Mouse (Mus musculus) MEL-GATA-1-ER (cell line): ENCODE data around the gene Pcnx2.

ENCODE experiments used
- DNase-seq: peaks from one replicate; pipeline ENCODE4 v3.0.0-alpha.2; 2012; ENCODE audit warnings: low read depth; ENCODE audit errors: extremely low read depth

The Pcnx2 gene

GRCm38 (mm10) chr8:125898899-125899298 lies 782 bp upstream of the Pcnx2 start:
- no peak for DNase-seq

GRCm38 (mm10) chr8:125897388-125897787 lies 729 bp downstream of the Pcnx2 start:
- no peak for DNase-seq

DNA sequence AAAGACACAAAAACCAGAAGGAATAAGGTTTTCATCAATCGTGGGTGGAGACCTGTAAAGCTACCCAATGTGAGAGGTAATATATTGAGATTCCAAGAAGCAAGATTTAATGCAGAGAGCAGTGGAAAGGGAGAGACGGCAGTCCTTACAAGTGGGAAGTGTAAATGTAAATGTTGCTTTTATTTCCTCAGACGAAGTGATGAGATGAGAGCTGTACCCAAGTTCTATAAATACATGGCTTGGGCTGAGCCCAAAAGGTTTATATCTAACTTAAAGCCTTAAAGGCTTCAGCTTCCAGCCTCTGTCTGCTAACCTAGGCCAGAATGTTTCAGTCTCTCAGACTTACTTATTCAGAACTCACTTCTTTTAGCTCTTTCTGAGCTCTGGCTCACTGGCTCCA lies 8.2 kb downstream of the Pcnx2 start:
- DNase-seq = no peak

DNA sequence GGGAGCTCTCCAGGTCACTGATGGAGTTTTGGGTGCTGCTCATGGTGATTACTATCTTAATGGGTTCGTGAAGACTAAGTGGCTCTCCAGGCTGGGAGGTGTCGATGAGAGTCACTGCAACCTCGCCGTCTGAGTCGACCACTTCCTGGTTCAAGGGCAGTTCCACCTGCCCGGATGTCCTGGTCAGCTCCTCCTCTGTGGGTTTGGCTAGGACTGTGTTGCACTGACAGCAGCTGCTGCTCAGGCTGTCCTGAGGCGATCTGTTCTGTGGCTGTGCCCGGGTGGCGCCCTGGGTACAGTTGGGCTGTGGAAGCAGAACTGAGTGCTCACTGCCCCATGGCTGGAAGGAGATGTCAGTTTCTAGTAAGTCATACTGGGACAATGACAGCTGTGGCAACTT lies 10.6 kb downstream of the Pcnx2 start:
- DNase-seq = no peak

DNA sequence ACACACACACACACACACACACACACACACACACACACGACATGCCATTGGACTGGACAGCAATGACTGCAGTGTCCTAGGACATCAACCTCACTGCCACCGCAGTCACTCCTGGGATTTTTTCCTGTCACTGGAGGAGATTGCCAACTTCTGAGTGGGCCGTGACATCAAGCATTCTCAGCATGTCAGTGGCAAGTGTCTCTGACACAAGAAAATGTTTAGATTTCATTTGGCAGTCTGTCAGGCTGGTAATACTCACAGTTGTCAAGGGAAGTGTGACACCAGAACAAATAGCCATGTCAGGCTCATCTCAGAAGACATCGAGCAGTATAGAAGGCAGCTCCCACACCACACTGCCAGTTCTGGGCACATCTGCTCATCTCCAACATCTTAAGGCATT lies 17.7 kb downstream of the Pcnx2 start:
- no peak for DNase-seq

DNA sequence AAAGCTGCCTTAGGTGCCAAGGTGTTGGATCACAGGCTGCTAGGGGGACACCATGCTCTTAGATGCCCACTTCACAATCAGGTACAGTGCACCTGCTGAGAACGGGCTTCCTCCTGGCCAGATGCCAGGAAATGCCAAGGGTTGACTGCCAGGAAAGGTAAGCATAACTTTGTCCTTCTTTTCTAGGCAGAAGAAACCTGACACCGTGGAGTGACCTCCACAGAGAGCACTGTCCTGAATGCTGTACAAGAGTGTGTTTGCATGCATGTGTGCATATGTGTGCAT lies 24.9 kb downstream of the Pcnx2 start:
- DNase-seq = no peak

GRCm38 (mm10) chr8:125872501-125873249 lies 25.4 kb downstream of the Pcnx2 start:
- DNase-seq = no peak

GRCm38 (mm10) chr8:125870821-125871321 lies 27.2 kb downstream of the Pcnx2 start:
- peak; percentile 67 for DNase-seq

GRCm38 (mm10) chr8:125870179-125870702 lies 27.9 kb downstream of the Pcnx2 start:
- DNase-seq = peak; percentile 28

- peak; percentile 82 for DNase-seq
Measured at GRCm38 (mm10) chr8:125869739-125870138, 28.4 kb downstream of the Pcnx2 start.

DNA sequence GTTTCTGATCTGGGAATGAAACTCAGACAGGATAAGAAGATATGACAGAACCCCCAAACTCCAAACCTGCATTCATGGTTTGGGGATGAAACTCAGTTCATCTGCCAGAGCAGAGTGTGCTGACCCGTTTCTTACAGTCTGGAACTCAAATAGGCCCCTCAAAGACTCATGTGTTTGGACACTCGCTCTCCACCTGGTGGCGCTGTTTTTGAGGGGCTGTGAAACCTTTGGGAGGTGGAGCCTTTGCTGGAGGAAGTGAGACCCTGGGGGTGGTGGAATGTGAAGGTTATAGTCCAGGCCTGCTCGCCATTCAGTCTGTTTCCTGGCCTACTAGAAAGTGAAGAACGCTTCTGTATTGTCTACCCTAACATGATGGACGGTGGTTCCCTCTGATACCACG lies 29.6 kb downstream of the Pcnx2 start:
- peak; percentile 35 for DNase-seq

GRCm38 (mm10) chr8:125866125-125866524 lies 32.0 kb downstream of the Pcnx2 start:
- DNase-seq = no peak

DNA sequence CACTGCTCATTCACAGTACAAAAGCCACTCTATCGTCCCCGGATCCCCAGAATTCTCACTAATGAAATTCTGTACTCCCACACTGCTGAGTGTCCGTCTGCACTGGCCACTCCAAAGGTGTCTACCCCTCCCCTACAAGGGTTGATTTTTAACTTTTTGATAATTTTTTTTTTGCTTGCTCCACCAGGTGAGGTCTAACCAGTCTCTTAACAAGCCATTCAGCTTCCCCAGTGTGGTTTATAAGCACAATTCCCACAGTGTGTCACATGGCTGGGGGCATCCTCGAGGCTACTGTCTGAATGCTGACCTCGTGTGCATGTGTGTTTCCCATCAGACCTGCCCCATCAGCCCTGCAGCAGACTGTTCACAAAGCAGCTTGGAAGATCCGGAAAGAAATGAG lies 40.9 kb downstream of the Pcnx2 start:
- no peak for DNase-seq

DNA sequence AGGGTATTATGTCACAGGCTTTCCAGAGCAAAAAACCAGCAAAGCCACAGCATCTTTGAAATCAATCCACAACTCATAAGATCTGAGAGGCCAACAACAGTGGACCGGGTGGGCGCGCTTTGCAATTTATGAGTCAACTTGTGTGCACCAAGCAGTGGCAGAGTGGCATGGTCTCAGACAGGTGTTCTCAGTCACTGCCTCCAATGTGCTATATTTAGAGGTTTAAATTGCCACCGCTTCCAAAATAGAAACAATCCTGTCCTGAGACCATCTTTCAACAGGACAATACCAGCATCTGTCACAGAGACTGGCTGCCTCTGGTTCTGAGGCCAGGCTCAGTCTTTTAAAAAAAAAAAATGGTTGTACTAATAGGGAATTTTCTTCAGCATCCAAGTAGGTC lies 42.0 kb downstream of the Pcnx2 start:
- DNase-seq = no peak

GRCm38 (mm10) chr8:125854379-125854778 lies 43.7 kb downstream of the Pcnx2 start:
- DNase-seq = no peak

DNA sequence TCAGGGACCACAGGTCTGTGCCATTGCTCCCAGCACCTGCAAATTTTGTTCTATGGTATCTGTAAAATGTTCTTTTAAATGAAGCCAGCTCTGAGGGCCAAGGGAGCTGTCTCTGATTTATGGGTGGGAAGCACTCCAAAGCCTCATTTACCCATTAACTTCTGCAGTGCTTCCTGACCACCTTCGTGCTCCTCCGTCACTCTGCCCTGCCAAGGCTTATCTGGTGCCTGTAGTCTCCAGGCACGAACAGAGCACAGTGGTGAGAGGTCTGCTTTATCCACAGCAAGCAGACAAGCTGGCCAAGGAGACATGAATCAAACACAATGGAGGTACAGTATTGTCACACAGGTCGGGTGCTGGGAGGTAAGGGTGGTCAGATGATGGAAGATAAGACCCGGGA lies 44.8 kb downstream of the Pcnx2 start:
- no peak for DNase-seq

GRCm38 (mm10) chr8:125849181-125849580 lies 48.9 kb downstream of the Pcnx2 start:
- no peak for DNase-seq

- no peak for DNase-seq
Measured at GRCm38 (mm10) chr8:125847842-125848241, 50.3 kb downstream of the Pcnx2 start.

- no peak for DNase-seq
Measured at GRCm38 (mm10) chr8:125845281-125845680, 52.8 kb downstream of the Pcnx2 start.

DNA sequence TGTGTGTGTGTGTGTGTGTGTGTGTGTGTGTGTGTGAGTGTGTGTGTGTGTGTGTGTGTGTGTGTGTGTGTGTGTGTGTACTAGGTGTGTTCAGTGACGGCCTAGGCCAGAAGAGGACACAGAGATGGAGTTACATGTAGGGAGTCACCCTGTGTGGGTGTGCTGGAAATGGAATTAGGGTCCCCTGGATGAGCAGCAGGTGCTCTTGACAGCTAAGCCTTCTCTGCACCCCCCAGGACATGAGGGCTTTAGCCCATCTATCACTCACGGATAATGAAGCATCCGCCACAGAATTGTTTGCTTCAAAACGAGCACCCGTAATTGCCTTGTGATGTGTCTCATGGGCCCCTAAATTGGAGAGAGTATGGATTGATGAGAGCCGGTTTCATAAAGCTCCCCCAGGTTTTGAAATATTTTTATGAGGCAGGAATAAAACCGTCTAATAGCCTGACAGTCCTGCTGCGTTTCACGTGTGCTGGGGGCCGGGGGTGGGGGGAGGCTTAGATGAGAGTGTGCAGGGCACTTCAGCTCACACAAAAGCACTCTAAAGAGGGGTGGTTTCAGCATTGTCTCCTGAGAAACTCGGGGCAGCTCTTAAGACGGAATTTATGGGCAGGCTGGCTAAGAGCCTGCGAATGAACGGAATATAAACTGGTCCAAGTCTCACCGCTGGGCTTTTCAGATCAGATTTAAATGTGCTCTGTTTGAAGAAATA lies 54.8 kb downstream of the Pcnx2 start:
- DNase-seq = no peak

DNA sequence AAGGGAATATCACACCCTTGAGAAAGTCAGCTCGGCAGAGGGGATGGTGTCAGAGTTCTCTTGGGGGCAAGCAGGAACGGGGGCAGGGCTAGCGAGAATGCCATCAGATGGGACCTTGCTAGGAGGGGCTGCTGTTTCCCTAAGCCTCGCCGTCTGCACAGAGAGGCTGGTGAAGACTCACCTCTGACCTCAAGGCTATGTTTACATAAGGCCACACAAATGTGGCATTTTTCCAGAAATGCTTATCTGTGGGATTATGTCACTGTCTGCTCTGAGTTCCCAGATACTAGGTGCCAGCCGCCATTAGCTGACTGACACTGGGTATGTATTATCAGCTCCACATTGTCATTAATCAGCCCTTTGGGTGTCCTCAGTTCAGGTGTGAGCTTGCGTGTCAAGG lies 56.0 kb downstream of the Pcnx2 start:
- no peak for DNase-seq

GRCm38 (mm10) chr8:125824688-125825087 lies 73.4 kb downstream of the Pcnx2 start:
- DNase-seq = no peak

DNA sequence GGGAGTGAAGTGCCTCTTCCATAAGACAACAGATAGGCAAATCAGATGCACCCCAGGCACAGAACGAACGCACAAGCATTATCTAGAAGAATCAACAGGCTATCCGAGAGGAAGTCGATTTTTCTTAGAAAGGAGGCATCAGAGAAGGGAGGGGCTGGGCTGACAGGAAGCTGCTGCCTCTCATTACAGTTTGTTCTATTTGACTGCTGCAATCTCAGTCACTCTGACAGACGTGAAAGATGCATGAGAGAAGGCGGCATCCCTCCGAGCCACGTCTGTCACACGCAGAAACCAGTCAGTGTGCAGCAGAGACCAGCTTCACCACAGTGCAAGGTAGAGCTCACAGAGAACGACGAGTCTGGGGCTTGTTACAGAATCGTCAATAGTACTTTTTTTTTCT lies 74.4 kb downstream of the Pcnx2 start:
- DNase-seq = no peak
